Mouse (Mus musculus): ENCODE data around the gene Cst3. TPM values are rescaled to one million over a fixed set of nuclear protein-coding genes. Genes with fewer than 3 reads are reported as not detected.
A peak's percentile ranks its signal among the peaks of the same experiment; 100 is the strongest.

The Cst3 gene
- total RNA-seq (2022), result 100 to 1,000 TPM; 477 to 640 (median 523) TPM

GRCm38 (mm10) chr2:148875335-148875811, at the start of gene Cst3:
TSS of gene Cst3 (minus strand) at chr2:148875692.
- peak; percentile 95 for DNase-seq (ENCODE audit: low spot score in 2 of 2)

- DNase-seq (ENCODE audit: low spot score in 2 of 2), result peak; percentile 38 to 49
Observed at GRCm38 (mm10) chr2:148902286-148902685, 26.8 kb upstream of the Cst3 start.

DNA sequence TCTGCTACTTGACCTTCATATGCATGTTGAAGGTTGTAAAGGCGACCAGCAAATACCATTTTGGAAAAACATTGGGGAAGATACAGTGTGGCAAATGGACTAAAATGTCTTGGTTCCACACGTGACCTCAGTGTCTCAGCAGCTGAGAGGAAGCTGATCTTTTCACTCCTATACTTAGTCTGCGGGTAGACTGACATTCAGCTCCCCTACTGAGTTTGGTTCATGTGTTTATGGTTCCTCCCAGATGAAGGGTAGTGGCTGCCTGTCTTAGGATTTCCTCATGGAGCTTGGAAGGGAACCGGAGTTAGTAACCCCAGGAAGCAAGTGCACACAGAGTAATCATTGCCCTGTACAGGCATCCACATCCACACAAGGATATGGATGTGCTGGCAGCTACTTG, 24.8 kb upstream of the Cst3 start:
- DNase-seq (ENCODE audit: low spot score in 2 of 2), result no peak

DNA sequence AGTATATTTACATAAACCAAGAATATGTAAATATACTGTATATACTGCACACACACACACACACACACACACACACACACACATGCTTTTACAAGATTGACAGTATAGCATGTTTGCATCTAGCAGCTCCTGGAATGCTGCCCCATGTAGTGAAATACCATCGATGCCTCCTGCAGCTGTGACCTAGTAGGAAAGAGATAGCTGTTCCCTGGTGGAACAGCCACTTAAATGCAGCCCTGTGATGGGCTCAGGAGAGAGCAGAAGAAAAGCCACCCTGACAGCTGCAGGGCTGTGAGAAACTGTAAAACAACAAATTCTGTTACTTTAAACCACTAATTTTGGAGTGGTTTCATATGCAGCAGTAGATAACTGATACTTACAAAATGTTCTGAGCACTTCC, 20.7 kb upstream of the Cst3 start:
- no peak for DNase-seq (ENCODE audit: low spot score in 2 of 2)

- DNase-seq (ENCODE audit: low spot score in 2 of 2), result no peak
Observed at GRCm38 (mm10) chr2:148893107-148893506, 17.6 kb upstream of the Cst3 start.

GRCm38 (mm10) chr2:148890021-148890851, 14.7 kb upstream of the Cst3 start:
- no peak for DNase-seq (ENCODE audit: low spot score in 2 of 2)

DNA sequence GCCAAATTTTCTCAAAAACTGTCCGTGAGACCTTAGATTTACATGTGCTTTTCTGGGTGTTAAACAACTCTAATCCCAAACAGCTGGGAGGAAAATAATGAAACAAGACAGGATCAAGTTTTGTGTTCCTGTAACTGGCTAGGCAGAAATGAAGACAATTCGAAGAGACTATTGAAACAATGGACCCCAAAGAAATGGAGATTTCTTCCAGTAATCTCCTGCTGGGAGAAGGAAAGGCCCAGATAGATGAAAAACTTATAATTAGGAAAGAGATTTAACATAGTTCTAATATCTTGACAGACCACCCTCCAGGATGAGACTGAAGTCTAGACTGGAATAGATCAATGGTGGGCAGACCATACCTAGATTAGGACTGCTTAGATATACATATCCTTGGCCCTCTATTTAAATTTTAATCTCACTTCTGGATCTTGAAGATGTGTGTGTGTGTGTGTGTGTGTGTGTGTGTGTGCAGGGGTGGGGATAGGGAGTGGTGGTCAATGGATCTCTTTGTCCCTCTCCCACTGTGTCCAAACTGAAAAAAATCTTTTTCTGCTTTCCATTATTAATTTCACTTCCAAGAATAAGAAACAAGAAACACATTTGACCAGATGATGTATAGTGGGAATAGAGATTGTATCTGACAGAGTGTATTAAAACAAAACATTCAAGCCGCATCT, 14.0 kb upstream of the Cst3 start:
- DNase-seq (ENCODE audit: low spot score in 2 of 2), result no peak

DNA sequence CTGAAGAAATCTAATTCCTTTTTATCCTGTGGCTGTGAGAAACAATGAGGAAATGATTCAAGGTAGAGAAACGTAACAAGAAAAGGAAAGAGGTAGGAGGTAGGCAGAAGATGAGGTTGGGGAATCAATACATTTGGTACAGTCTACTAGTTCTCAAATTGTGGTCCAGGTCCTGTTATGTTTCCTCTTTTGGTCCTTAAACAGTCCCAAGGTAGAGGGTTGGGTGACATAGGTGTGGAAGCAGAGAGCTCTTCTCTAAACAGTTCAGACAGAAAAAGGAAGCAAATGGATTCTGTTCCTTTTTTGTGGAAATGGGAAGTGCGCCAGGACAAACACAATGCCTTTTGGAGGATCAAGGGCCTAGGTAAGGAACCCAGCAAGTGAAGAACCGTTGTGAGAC, 13.4 kb upstream of the Cst3 start:
- DNase-seq (ENCODE audit: low spot score in 2 of 2), result no peak

GRCm38 (mm10) chr2:148884738-148885137, 9.2 kb upstream of the Cst3 start:
- DNase-seq (ENCODE audit: low spot score in 2 of 2), result no peak

DNA sequence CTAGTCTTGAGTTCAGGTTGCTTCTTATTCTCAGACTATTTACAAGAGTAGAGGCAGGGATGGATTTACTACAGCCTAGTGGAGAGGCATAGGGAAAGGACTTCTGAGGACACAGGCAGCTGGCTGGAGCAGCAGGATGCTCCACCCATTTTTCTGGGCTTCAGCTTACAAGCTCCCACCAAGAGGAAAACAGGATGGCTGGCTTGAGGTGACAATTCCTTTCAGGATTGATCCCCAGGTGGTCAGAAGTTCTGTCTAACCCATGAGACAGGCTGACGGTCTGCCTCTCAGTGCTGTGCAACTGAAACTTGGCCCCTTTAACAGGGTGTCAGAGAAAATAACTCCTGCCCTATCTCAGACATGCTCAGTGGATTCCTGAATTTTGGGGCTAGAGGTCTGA, 3.7 kb upstream of the Cst3 start:
- DNase-seq (ENCODE audit: low spot score in 2 of 2), result peak in 1 of 2 experiments; percentile 46

DNA sequence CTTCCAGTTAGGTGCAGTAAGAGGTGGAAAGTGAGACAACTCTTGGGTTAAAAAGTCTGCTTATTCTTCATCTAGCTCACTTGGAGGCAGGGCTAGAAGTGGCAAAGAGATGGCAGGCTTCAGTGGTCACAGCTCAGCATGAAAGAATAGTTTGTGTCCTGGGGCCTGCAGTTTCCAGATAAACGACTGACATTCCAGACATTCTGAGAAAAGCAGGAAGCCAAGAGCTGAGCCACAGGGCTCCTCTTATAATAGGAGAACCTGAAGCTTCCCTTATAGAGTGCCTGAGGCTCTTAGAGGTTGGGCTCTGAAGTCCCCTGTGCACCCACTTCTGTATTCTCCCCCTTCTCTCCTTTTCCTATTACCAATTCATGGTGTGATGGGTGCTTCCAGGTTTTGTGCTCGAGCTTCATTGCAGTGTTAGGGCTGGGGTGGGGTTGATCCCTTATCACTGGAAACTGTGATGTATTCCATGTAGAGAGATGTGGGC, 3.2 kb upstream of the Cst3 start:
- no peak for DNase-seq (ENCODE audit: low spot score in 2 of 2)

DNA sequence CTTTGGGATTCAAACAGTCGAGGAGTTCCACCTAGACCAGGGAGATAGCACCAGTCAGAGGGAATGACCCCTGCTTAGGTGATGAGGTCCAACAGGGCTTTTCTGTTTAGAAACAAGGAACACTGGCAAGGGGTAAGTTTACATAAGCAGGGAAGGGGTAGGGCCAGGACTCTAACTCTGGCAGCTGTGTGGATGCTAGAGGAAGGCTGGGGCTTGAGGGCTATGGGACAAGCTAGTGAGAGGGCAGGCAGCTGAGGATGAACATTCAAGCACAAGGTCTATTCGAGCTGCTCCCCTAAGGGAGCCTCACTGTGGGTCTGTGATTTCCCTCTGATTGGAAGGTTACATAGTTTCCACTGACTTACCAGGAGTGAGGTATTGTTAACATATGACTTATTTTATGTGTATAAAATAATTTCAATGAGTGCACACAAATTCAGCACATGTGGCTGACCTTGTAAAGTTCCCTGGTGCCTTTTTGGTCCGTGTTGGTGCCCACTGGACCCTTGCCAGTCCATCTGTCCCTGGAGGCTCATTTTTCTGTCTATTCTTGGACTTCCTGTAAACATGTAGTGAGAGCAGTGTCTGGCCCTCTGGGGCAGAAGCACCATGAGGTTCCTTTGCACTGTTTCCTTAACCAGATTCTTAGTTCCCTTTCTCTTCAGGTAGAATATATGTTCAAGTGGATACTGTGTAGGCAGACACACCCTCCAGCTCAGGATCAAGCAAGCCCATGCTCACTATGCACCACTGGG, 1.7 kb upstream of the Cst3 start:
- peak; percentile 75 to 81 for DNase-seq (ENCODE audit: low spot score in 2 of 2)

DNA sequence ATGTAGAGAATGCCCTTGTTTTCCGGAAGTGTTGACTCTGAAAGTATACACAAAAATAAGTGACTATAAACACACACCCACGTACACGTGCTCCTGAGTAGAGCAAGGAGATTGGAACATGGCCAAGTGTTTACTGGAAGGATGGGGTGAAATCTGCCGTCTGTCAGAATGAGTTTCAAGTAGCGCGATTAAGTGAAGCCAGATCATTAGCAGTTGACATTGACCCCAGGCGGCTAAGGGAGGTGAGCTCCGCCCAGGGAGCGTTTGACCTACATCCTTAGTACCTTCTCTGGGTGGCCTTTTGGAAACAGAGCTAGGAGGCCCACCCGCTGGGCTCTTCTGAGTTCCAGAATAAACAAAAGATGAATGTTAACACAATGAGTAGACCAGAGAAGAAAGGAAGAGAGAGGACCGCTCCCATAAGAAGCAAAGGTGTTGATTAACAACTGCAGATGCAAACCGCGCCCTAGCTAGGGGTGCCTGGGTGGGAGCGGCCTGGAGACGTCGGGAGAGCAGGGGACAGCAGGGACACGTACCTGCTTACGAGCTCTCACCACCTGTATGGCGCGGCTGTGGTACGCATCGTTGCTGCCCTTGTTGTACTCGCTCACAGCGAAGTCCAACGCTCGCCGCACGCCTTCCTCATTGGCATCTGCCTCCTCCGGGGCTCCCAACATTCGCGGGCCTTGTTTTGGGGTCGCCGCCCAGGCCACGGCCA, 716 bp downstream of the Cst3 start:
- DNase-seq (ENCODE audit: low spot score in 2 of 2), result no peak

DNA sequence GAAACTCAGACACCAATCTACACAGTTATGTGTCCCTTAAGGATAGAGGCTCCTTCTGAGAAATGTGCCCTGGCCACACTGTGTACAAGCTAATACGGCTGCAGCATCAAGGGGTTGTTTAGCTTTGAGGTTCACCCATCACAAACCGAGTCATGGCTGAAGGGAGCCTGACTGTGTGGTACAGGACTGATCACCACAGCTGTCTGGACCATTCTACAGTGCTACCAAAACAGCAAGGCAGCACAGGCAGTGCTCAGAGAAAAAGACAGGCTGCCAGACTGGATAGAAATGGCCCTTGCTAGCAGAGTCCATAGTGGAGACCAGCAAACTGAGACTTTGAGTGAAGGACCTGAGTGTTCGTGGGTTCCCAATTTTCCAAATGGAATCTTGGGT, 1.3 kb downstream of the Cst3 start:
- DNase-seq (ENCODE audit: low spot score in 2 of 2), result no peak

DNA sequence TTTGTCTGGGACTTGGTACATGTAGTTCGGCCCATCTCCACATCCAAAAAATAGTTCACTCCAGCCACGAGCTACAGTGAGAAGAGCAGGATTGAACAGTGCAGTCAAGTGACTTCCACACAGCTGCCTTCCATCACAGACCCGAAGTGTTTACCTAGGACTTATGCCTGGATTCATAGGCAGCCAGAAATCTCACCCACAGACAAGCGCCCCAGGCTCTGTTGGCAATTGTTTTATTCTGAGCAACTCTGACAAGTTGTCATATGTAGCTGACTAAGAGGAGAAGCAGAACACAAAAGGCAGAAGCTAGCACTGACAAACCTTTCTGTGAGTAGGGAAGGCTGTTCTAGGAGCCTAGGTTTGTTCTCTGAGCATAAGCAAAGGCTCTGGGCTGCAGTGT, 2.6 kb downstream of the Cst3 start:
- no peak for DNase-seq (ENCODE audit: low spot score in 2 of 2)

DNA sequence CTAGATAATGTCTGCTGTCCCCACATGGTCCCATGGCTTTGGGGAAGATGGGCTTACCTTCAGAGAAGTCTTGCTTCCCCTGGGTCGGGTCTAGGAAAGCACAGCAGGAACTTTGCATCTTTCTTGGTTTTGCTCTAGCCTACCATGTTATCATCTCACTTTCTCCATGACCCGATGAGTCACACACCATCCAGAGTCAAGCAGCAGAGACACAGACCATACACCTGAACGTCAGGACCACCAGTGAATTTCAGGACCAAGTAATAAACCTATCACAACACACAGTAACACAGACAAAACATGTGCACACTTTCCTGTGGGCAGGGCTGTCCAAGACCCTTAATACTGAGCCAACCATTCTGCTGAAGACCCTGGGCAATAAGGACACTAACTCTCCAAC, 5.0 kb downstream of the Cst3 start:
- no peak for DNase-seq (ENCODE audit: low spot score in 2 of 2)

GRCm38 (mm10) chr2:148868959-148869358, 6.5 kb downstream of the Cst3 start:
- DNase-seq (ENCODE audit: low spot score in 2 of 2), result no peak

GRCm38 (mm10) chr2:148864966-148865365, 10.5 kb downstream of the Cst3 start, which contains the start of gene 9230104L09Rik:
TSS of gene 9230104L09Rik (minus strand) at chr2:148865038.
- DNase-seq (ENCODE audit: low spot score in 2 of 2), result peak in 1 of 2 experiments; percentile 30

DNA sequence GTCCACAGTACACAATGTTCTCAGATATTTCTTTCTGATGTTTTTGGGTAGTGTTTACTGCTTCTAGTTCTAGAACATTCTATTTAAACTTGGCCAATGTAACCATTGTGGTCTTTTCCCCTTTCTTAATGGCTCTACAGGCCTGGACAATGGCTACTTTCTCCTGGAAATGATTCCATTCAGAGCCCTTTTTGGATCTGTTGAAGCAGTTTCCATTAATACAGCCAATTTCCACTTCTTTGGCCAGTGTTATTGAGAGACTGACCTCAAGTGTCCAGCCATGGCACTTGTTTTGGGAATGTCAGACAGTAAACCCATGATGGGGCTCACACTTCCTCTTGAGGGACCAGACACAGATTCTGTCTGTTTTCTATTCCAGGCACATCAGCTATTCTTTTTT, 13.8 kb downstream of the Cst3 start:
- DNase-seq (ENCODE audit: low spot score in 2 of 2), result no peak

DNA sequence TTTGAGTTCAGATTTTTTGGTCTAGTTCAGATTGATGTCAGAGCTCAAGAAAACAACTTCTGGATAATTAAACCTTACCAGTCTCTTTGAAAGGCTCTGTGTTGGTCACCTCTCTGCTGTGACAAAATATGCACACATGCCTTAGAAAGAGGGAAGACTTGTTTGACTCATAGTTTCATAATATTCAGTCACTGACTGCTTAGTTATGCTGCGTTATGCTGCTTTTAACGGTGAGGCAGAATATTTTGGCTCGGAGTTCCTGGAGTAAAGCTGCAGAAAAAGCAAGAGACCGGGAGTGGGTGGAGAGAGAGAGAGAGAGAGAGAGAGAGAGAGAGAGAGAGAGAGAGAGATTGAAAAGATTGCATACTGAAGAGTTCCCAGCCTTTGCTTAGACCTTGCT, 14.5 kb downstream of the Cst3 start:
- no peak for DNase-seq (ENCODE audit: low spot score in 2 of 2)

DNA sequence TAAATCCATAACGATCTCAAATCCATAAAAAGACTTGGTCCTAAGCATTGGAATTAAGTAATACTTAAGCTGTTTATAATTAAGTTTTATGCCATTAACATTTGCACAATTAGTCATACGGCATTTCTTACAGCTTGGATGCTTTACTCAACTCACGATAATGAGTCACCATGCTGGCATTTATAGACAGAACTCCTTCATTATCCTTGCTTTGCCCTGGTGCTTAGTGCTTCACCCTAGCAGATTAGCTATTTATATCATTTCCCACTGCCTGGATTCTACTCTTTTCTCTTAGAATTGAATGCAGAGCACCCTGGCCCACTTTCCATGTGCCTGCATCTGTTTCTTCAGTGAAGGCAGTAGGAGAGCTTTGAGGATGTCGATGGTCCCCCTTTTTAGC, 18.0 kb downstream of the Cst3 start:
- no peak for DNase-seq (ENCODE audit: low spot score in 2 of 2)

Measured in gastrocnemius, adult 8-10 months (tissue).